Mouse (Mus musculus) fat pad, adult 2 months (tissue): ENCODE measurements around the gene Nrarp.

Experiments used
- DNase-seq: peaks from one replicate; pipeline ENCODE4 v3.0.0-alpha.2; 2011; ENCODE audit warnings: low read depth, low spot score; ENCODE audit errors: extremely low read depth

The Nrarp gene

DNA sequence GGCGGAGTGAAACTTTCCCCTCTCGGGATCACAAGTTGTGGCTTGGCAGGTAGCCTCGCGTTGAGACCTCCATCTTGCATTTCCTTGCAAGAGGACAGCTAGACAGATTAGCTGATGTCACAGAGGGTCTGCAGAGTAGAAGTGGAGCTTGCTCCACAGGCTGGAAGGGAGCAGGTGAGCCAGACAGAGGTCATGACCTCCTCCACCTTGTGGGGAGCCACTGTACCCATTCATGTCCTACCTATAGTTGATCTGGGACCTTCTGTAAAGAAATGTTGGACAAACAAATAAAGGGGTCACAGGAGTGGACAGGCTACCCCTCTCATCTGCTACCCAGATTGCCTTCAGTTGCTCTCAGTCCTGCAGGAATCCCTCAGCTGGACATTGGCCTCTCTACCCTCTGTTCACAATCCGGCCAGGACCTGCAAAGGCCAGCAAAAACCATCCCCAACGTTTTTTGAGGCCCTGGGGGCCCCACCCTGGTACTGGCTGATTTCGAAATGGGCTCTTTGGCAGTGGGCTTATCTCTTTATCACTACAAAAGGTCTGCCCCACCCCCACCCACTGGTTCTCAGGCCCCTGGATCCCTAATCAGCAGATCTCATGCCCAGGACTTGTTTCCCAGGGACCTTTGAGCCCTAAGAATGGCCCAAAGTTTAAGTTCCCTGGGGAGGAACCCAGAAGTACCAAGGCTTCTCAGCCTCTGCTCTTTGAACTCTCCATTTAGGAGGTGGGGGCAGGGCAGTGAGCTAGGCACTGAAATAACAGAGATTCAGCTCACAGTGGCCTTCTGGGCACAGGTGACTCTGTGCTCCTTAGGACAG lies 5.5 kb upstream of the Nrarp start:
- DNase-seq: no peak

GRCm38 (mm10) chr2:25175690-25176078 lies 4.9 kb upstream of the Nrarp start:
- no peak for DNase-seq

DNA sequence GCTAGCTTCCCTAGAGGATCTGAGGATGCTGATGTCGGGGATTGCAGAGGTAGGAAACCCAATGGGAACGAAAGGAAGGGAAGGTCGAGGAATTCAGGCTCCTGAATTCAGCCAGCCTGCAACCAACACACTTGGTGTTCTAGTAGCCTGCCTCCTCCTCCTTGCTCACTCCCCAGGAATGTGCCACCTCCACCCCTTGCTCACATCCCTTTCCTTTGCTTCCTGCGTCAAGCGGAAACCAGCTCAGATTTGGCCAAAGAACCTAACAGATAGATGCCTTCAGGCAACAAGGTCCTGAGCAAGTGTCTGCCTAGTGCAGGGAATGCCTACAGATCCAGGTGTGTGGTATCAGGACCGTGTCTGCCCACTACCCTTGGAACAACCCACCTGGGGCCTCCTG lies 4.0 kb upstream of the Nrarp start:
- no peak for DNase-seq

DNA sequence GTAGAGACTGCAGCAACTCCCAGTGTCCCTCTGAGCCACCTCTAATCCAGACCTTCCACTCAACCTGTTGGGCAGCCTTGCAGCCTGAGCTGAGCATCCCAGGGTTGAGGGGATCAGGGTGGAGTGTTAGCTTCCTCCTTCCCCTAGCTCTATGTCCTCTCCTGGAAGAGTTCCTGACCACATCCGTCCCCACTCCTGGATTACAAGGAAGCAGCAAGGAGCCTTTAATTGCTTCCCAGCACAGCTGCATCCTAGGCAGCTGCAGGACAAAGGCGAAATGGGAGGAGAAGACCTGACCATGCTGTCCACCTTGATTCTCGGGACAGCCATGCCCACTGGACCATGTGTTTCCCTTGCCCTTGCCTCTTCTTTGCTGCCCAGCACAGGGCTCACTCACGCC lies 3.5 kb upstream of the Nrarp start:
- DNase-seq: no peak

- no peak for DNase-seq
Observed at GRCm38 (mm10) chr2:25177685-25178084, 2.9 kb upstream of the Nrarp start.

DNA sequence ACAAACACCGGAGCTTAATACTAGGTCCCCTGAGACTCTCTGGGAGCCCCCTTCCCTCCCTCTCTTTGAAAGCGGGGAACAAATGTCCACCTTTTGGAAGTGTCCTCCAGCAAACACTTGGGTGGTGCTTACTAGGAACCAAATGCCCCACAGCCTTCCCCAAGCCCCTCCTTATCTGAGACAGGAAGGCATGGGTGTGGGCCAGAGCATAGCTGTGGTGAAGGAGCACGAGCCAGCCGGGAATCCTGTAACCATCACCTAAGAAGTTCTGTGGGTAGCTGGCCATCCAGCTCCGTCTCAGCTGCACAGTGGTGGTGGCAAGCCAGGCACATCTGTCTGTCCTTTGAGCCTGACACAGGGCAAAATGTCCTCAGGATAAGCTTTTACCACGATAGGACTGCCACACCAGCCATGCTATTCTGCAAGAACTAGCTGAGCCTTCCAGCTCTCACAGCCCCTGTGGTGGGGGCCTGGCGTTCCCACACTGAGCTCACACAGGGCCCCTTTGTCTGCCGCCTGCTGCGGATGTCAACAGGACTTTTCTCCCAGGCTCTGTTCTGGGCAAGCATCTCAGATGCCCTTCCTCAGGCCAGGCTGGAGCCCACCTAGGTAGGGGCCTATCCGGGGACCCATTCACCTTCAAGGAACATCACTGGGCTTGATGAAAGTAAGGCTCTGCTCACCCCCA lies 2.1 kb upstream of the Nrarp start:
- no peak for DNase-seq

- DNase-seq: no peak
Observed at GRCm38 (mm10) chr2:25179566-25180217, 866 bp upstream of the Nrarp start.

GRCm38 (mm10) chr2:25180973-25181890 lies 674 bp downstream of the Nrarp start:
- DNase-seq: no peak

- no peak for DNase-seq
Observed at GRCm38 (mm10) chr2:25181891-25182397, 1.4 kb downstream of the Nrarp start.

- DNase-seq: no peak
Observed at GRCm38 (mm10) chr2:25182664-25183063, 2.1 kb downstream of the Nrarp start.

- DNase-seq: no peak
Observed at GRCm38 (mm10) chr2:25183336-25183735, 2.8 kb downstream of the Nrarp start.

DNA sequence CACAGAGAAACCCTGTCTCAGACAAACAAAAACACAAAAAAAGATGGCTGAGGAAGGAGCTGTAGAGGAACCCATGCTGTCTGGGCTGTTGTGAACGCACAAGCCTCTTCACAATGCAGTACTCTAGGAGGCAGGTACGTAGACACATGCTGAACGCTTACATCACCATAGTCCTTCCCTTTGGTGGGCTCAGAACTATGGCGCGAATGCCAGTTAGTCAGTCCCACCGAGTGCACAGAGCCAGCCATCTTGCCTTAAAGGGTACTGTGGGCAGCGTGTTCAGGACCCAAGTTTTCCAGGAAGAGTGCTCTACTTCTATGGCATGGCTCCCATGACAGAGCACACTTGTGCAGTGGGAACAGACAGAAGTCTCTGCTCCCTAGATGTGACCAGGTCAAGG lies 3.9 kb downstream of the Nrarp start:
- DNase-seq: no peak

GRCm38 (mm10) chr2:25185625-25186574 lies 5.3 kb downstream of the Nrarp start:
- DNase-seq: no peak

- DNase-seq: no peak
Observed at GRCm38 (mm10) chr2:25186575-25186930, 6.0 kb downstream of the Nrarp start.

DNA sequence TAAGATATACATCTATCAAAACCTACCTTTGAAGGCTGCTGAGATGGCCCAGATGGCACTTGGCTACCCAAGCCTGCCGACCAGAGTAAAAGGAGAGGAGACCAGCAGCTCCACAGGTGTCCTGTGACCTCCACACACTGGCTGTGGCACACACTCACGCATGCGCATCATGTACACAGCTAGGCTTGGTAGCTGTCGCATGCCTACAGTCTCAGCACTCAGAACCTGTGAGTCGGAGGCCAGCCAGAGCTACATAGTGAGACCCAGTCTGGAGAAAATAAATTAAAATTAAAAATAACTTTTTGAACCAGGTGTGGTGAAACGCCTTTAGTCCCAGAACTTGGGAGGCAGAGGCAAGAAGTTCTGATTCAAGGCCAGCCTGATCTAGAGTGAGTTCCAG lies 7.3 kb downstream of the Nrarp start:
- DNase-seq: no peak

DNA sequence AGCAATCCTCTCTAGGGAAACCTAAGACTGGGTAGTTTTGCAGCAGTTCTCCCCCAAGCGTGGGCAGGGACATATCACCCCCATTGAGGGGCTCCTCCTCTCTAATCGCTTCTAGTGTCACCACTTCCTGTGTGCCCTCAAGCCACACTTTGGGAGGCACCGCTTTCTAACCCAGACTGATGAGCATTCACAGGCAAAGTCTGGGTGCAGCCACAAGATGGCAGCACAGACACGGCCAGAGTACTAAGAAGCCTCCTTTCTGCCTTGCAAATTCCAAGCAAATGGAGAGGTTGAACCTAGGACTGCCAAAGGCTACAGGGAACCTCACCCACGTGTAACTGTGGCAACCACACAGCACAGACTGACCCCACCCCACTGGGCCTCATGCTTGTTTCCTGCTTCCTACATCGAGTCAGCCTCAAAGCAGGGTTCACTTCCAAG lies 12.8 kb downstream of the Nrarp start:
- DNase-seq: no peak

- no peak for DNase-seq
Observed at GRCm38 (mm10) chr2:25194006-25194405, 13.4 kb downstream of the Nrarp start.

DNA sequence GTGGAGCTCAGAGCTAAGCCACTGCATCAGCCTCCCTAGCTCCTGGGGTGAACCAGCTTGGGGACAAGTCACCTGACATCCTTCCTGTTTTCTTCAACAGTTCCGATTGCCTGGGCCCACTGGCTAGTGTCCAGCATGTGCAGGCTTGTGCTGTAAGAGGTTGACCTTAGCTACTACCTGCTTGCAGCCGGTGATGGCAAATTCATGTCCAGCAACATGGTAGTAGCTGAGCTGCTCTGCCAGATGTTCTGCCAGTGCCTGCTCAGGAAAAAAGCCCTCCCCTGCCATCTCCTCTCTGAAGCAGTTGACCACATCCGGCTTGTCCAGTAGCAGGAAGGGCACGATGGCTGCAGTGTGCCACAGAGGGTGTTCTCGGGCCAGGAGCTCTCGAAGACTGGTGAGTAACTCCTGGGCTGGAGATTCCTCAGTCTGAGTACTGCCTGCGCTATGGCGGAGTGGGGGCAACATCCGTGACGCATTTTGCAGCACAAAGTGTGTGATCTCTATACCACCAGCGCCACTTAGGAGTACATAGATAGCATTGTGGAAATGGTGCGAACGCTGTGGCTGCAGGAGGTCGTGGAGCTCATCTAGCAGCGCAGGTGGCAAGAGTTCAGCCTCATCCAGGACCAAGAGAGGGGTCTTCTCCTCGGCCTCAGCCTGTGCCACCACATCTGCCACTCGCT lies 14.1 kb downstream of the Nrarp start:
- no peak for DNase-seq
